Mouse (Mus musculus): ENCODE results near the gene Vmn1r204.
"Not testable (repeated sequence)": the region's sequence is repeated elsewhere in the genome, so short reads cannot be mapped to it uniquely, and the experiment has no call there.

Gene Vmn1r204

DNA sequence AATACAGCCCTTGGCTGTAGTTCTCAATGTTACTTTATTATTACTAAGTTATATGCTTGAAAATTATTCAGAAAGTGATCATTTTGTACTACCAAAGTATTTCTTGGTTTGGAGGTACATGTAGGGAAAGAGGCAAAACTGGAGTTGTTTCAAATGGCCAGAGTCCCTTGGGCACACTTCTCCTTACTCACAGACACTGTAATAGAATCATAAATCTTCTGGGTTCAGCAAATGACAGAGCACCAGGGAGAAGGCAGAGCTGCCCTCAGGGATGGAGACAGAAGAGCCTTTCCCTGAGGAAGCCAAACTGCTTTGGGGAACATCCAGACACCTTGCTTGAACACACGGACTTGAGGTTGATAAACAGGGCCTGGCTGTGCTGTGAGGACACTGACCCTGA is at the start of gene Vmn1r204:
Gene Vmn1r204 (plus strand): TSS at position 301 of the 400 bp plus-strand sequence.
- DNase-seq (ENCODE audit: low spot score): not testable (repeated sequence)

GRCm38 (mm10) chr13:22505281-22505680 is 47.7 kb upstream of the Vmn1r204 start, which contains the start of gene Vmn1r202:
TSS of gene Vmn1r202 (minus strand) at chr13:22505381.
- DNase-seq (ENCODE audit: low spot score): no peak

DNA sequence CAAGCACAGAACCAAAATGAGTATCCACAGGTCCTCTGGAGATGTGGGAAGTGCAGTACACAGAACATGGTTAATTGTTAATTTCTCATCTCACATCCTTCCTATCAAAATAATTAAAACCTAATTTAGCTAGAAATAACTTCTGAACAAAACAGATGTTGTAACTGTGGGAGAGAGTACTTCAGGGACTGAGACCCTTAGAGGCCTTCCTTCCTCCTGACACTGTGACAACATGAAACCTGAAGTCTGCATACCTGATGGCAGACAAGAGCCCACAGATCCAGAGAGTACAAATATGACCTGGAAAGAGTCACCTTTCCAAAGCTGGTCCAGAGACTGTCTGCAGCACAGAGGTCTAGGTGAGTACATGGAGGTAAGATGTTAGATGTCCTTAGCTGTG is 35.2 kb upstream of the Vmn1r204 start, which contains the start of gene Vmn1r203:
Gene Vmn1r203 (plus strand): TSS at position 301 of the 400 bp plus-strand sequence.
- DNase-seq (ENCODE audit: low spot score): no peak

DNA sequence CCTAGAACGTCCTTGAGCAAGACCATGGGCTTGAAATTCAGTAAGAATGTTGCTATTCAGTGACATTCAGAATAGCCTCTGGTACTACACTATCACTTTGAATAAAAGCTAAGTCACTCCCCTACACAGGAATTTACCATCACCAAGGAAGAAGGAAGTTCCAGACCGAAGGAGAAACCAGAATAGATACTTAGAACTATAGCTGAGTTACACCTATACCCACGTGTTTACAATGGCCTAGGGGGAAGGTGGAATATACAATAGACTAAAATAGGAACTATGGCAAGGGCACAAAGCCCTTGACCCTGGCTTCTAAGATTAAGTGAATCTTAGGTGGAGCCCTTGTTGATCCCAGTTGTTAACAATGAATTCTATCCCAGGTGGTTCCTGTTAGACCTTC is 21.9 kb downstream of the Vmn1r204 start:
- DNase-seq (ENCODE audit: low spot score): not testable (repeated sequence)

GRCm38 (mm10) chr13:22583336-22583735 is 30.3 kb downstream of the Vmn1r204 start:
- DNase-seq (ENCODE audit: low spot score): not testable (repeated sequence)

DNA sequence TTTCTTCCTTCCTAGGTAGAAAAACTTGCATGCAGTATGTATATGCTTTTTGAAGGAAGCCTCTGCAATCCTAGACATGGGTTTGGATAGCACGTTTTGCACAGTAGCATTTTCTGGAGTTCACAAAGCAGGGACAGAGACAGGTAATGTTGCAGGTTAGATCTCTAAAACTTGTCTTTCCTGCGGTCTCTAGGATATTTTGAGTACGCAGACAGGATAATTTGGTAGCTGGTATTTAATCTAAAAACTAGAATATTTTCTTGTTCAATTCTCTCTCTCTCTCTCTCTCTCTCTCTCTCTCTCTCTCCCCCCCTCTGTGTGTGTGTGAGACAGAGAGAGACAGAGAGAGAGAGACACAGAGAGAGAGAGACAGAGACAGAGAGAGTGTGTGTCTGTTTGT is 39.9 kb downstream of the Vmn1r204 start, which contains the start of gene Vmn1r205:
Gene Vmn1r205 (minus strand): TSS at position 101 of the 400 bp plus-strand sequence.
- no peak for DNase-seq (ENCODE audit: low spot score)

Measured in urinary bladder, postnatal 10 days (tissue).